Mouse (Mus musculus) forebrain, embryonic 15.5 days (tissue): ENCODE data around the gene 9130008F23Rik. TPM values are rescaled to one million over a fixed set of nuclear protein-coding genes. Genes with fewer than 3 reads are reported as not detected.

Experiments
- ATAC-seq: fragments of 200-750 bp; cut with Nextera tagmentation; replicated peaks from 2 replicates; pipeline ENCODE4 v1.8.0; 2017; ENCODE audit warnings: mild to moderate bottlenecking, moderate TSS enrichment, moderate library complexity
- H3K27ac ChIP-seq: fragments of 300-500 bp; sonication (generic); replicated peaks from 2 replicates; pipeline ENCODE4 v1.5.1; 2015; ENCODE audit warnings: mild to moderate bottlenecking, inconsistent platforms
- H3K27me3 ChIP-seq: fragments of 300-500 bp; sonication (generic); 2 replicates; pipeline ENCODE4 v1.6.1; 2015; ENCODE audit warnings: inconsistent platforms
- H3K36me3 ChIP-seq: fragments of 300-500 bp; sonication (generic); 2 replicates; pipeline ENCODE4 v1.6.1; 2015; ENCODE audit warnings: mild to moderate bottlenecking, inconsistent platforms
- H3K4me1 ChIP-seq: fragments of 300-500 bp; sonication (generic); 2 replicates; pipeline ENCODE4 v1.6.1; 2015; ENCODE audit warnings: inconsistent platforms
- H3K4me2 ChIP-seq: fragments of 300-500 bp; sonication (generic); replicated peaks from 2 replicates; pipeline ENCODE4 v1.6.1; 2015; ENCODE audit warnings: mild to moderate bottlenecking, inconsistent platforms
- H3K4me3 ChIP-seq: fragments of 300-500 bp; sonication (generic); 2 replicates; pipeline ENCODE4 v1.5.1; 2015; ENCODE audit warnings: mild to moderate bottlenecking, inconsistent platforms
- H3K9ac ChIP-seq: fragments of 300-500 bp; sonication (generic); replicated peaks from 2 replicates; pipeline ENCODE4 v1.6.1; 2015; ENCODE audit warnings: mild to moderate bottlenecking, inconsistent platforms
- H3K9me3 ChIP-seq: fragments of 300-500 bp; sonication (generic); 2 replicates; pipeline ENCODE4 v1.6.1; 2016; ENCODE audit warnings: inconsistent platforms
- WGBS: fragments of 180-500 bp; shearing (Covaris S2); methylation state at CpG from one replicate; pipeline ENCODE4 v1.1.7; 2015; ENCODE audit warnings: mixed read lengths; 5-methylcytosine and 5-hydroxymethylcytosine counted together
- polyA plus RNA-seq: library from polyadenylated mRNA; unstranded; fragments of >200 nt; fragmentation: Nextera tagmentation; extraction: Ambion mirVana; gene quantifications from 2 replicates; pipeline ENCODE4 v1.2.1, GENCODE M21; 2015

The 9130008F23Rik gene
- 0.31 and 0.70 TPM in 2 replicates for polyA plus RNA-seq

- WGBS = under 1% methylated on average over 40 of the region's 40 CpGs
These were observed at the start of gene 9130008F23Rik for GRCm38 (mm10) chr17:40879924-40880691. Gene 9130008F23Rik (minus strand): TSS chr17:40880559.

GRCm38 (mm10) chr17:40915499-40915898 lies 35.1 kb upstream of the 9130008F23Rik start:
- no peak for ATAC-seq
- Histone ChIP-seq H3K27me3 (no peaks in the 10 kb centered on the region), H3K4me2 (no peak overlapping the region), H3K9ac (no peak overlapping the region), H3K4me3 (no peak overlapping the region), H3K27ac (no peak overlapping the region), H3K36me3 (no peaks in the 10 kb centered on the region), H3K4me1 (no peaks in the 10 kb centered on the region), H3K9me3 (no peaks in the 10 kb centered on the region)
- WGBS = 100% methylated on average over 2 of the region's 2 CpGs

More at GRCm38 (mm10) chr17:40879924-40880691, at the start of gene 9130008F23Rik:
- ATAC-seq = peak; percentile 82
- Histone ChIP-seq H3K4me1 (peaks cover 6% of the 10 kb centered on the region), H3K36me3 (no peaks in the 10 kb centered on the region), H3K9ac (peak within 1 kb of the TSS; percentile 50), H3K4me2 (peak within 1 kb of the TSS; percentile 84), H3K27me3 (no peaks in the 10 kb centered on the region), H3K4me3 (peak within 1 kb of the TSS; percentile 44), H3K27ac (no peak within 1 kb of the TSS), H3K9me3 (no peaks in the 10 kb centered on the region)

- no peak within 1 kb of the TSS for H3K27ac ChIP-seq
- H3K9ac ChIP-seq = no peak within 1 kb of the TSS
- no peaks in the 10 kb centered on the region for H3K9me3 ChIP-seq
- no peak within 1 kb of the TSS for H3K4me3 ChIP-seq
- no peaks in the 10 kb centered on the region for H3K36me3 ChIP-seq
- no peaks in the 10 kb centered on the region for H3K4me1 ChIP-seq
- 96% methylated on average over 2 of the region's 2 CpGs for WGBS
- no peak within 1 kb of the TSS for H3K4me2 ChIP-seq
- no peaks in the 10 kb centered on the region for H3K27me3 ChIP-seq
- ATAC-seq = no peak
These were observed 33.9 kb upstream of the 9130008F23Rik start, which contains the start of gene Glyatl3 for GRCm38 (mm10) chr17:40914250-40914649. Gene Glyatl3 (minus strand): TSS chr17:40914350.

GRCm38 (mm10) chr17:40904721-40905154 lies 24.4 kb upstream of the 9130008F23Rik start:
- H3K27ac ChIP-seq = no peak overlapping the region
- H3K4me2 ChIP-seq = peak overlapping the region; percentile 10
- no peaks in the 10 kb centered on the region for H3K36me3 ChIP-seq
- no peaks in the 10 kb centered on the region for H3K9me3 ChIP-seq
- H3K9ac ChIP-seq = no peak overlapping the region
- no peaks in the 10 kb centered on the region for H3K4me1 ChIP-seq
- no peak overlapping the region for H3K4me3 ChIP-seq
- no peaks in the 10 kb centered on the region for H3K27me3 ChIP-seq
- WGBS = 13% methylated on average over 13 of the region's 14 CpGs
- 0 out of 2 replicates have a peak, but pooled peaks have one; percentile 26 for ATAC-seq

GRCm38 (mm10) chr17:40904056-40904597 lies 23.8 kb upstream of the 9130008F23Rik start:
- H3K27ac ChIP-seq = no peak overlapping the region
- ATAC-seq = no peak
- no peaks in the 10 kb centered on the region for H3K27me3 ChIP-seq
- no peaks in the 10 kb centered on the region for H3K36me3 ChIP-seq
- H3K4me1 ChIP-seq = no peaks in the 10 kb centered on the region
- H3K4me3 ChIP-seq = no peak overlapping the region
- H3K9ac ChIP-seq = no peak overlapping the region
- no peak overlapping the region for H3K4me2 ChIP-seq
- 11% methylated on average over 11 of the region's 11 CpGs for WGBS
- H3K9me3 ChIP-seq = no peaks in the 10 kb centered on the region

GRCm38 (mm10) chr17:40903345-40903744 lies 23.0 kb upstream of the 9130008F23Rik start:
- ATAC-seq = no peak
- Histone ChIP-seq H3K9ac (no peak overlapping the region), H3K4me1 (no peaks in the 10 kb centered on the region), H3K36me3 (no peaks in the 10 kb centered on the region), H3K27me3 (no peaks in the 10 kb centered on the region), H3K4me2 (no peak overlapping the region), H3K27ac (no peak overlapping the region), H3K9me3 (no peaks in the 10 kb centered on the region), H3K4me3 (no peak overlapping the region)
- 83% methylated on average over 4 of the region's 4 CpGs for WGBS

- 43% methylated on average over 4 of the region's 4 CpGs for WGBS
- no peak for ATAC-seq
These were observed 19.5 kb upstream of the 9130008F23Rik start for GRCm38 (mm10) chr17:40899783-40900363.

GRCm38 (mm10) chr17:40896863-40897262 lies 16.5 kb upstream of the 9130008F23Rik start:
- no peak for ATAC-seq
- no peaks in the 10 kb centered on the region for H3K27me3 ChIP-seq
- no peak overlapping the region for H3K4me2 ChIP-seq
- H3K9ac ChIP-seq = no peak overlapping the region
- no peaks in the 10 kb centered on the region for H3K36me3 ChIP-seq
- no peak overlapping the region for H3K4me3 ChIP-seq
- 73% methylated on average over 1 of the region's 1 CpGs for WGBS
- no peak overlapping the region for H3K27ac ChIP-seq
- no peaks in the 10 kb centered on the region for H3K9me3 ChIP-seq
- no peaks in the 10 kb centered on the region for H3K4me1 ChIP-seq

More at GRCm38 (mm10) chr17:40899783-40900363, 19.5 kb upstream of the 9130008F23Rik start:
- Histone ChIP-seq H3K4me3 (no peak overlapping the region), H3K27ac (no peak overlapping the region), H3K9ac (no peak overlapping the region), H3K9me3 (no peaks in the 10 kb centered on the region), H3K36me3 (no peaks in the 10 kb centered on the region), H3K4me1 (no peaks in the 10 kb centered on the region), H3K4me2 (no peak overlapping the region), H3K27me3 (no peaks in the 10 kb centered on the region)

GRCm38 (mm10) chr17:40887849-40888536 lies 7.6 kb upstream of the 9130008F23Rik start:
- Histone ChIP-seq H3K9me3 (no peaks in the 10 kb centered on the region), H3K4me1 (no peaks in the 10 kb centered on the region), H3K27ac (no peak overlapping the region), H3K36me3 (no peaks in the 10 kb centered on the region), H3K4me3 (no peak overlapping the region), H3K9ac (no peak overlapping the region), H3K27me3 (no peaks in the 10 kb centered on the region), H3K4me2 (no peak overlapping the region)
- WGBS = 79% methylated on average over 4 of the region's 4 CpGs
- no peak for ATAC-seq

- Histone ChIP-seq H3K9me3 (no peaks in the 10 kb centered on the region), H3K4me1 (no peaks in the 10 kb centered on the region), H3K4me2 (no peak overlapping the region), H3K9ac (no peak overlapping the region), H3K4me3 (no peak overlapping the region), H3K27me3 (no peaks in the 10 kb centered on the region), H3K36me3 (no peaks in the 10 kb centered on the region), H3K27ac (no peak overlapping the region)
- 85% methylated on average over 4 of the region's 4 CpGs for WGBS
- no peak for ATAC-seq
These were observed 4.8 kb upstream of the 9130008F23Rik start for GRCm38 (mm10) chr17:40885155-40885554.

- no peak overlapping the region for H3K4me3 ChIP-seq
- no peaks in the 10 kb centered on the region for H3K9me3 ChIP-seq
- H3K27ac ChIP-seq = no peak overlapping the region
- no peaks in the 10 kb centered on the region for H3K36me3 ChIP-seq
- no peaks in the 10 kb centered on the region for H3K27me3 ChIP-seq
- H3K9ac ChIP-seq = no peak overlapping the region
- H3K4me1 ChIP-seq = peaks cover 6% of the 10 kb centered on the region
- 89% methylated on average over 6 of the region's 6 CpGs for WGBS
- no peak for ATAC-seq
- H3K4me2 ChIP-seq = no peak overlapping the region
These were observed 1.8 kb upstream of the 9130008F23Rik start for GRCm38 (mm10) chr17:40882172-40882571.

GRCm38 (mm10) chr17:40879528-40879923 lies 833 bp downstream of the 9130008F23Rik start:
- Histone ChIP-seq H3K9ac (peak overlapping the region; percentile 50), H3K27me3 (no peaks in the 10 kb centered on the region)

More at GRCm38 (mm10) chr17:40879528-40879923, 833 bp downstream of the 9130008F23Rik start:
- H3K4me2 ChIP-seq = peak overlapping the region; percentile 84
- no peaks in the 10 kb centered on the region for H3K9me3 ChIP-seq
- H3K4me1 ChIP-seq = peaks cover 6% of the 10 kb centered on the region
- H3K36me3 ChIP-seq = no peaks in the 10 kb centered on the region
- no peak for ATAC-seq
- peak overlapping the region; percentile 44 for H3K4me3 ChIP-seq
- no peak overlapping the region for H3K27ac ChIP-seq
- WGBS = 13% methylated on average over 6 of the region's 6 CpGs
